Mouse (Mus musculus): ENCODE measurements around the gene Gstt1. TPM values are rescaled to one million over a fixed set of nuclear protein-coding genes. Genes with fewer than 3 reads are reported as not detected.
"Not testable (repeated sequence)": the region's sequence is repeated elsewhere in the genome, so short reads cannot be mapped to it uniquely, and the experiment has no call there.

Gene Gstt1
- total RNA-seq, 4 experiments from 2014 or later = 49.4 to 80.4 (median 66.3) TPM

GRCm38 (mm10) chr10:75804217-75804616 lies 5.8 kb upstream of the Gstt1 start:
- DNase-seq = no peak

DNA sequence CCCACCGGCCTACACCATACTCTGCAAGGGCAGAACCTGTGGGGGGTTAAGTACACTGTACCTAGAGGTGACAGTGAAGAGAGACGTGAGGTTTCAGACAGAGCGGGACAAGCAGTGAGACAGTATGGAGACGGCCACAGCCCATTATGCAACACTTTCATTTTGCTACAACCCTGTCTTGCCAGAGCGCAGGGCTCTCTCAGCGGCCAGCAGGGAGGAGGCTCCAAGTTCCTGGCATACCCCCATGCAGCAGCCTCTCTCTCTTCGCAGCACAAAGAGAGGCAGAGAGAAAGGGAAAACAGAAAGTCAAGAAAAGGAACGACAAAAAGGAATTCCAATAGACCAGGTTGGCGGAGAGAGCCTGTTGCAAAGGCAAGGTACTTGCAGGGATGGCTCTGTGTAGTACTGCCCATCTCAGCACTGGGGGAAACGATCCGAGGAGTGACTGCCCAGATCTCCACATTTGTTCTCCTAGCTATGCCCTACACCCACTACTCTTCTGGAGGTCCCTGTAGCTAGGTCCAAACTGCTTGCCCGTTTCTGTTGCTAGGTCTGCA lies 687 bp downstream of the Gstt1 start:
- DNase-seq = peak; percentile 37

- DNase-seq = no peak
Observed at GRCm38 (mm10) chr10:75796731-75797516, 1.5 kb downstream of the Gstt1 start.

DNA sequence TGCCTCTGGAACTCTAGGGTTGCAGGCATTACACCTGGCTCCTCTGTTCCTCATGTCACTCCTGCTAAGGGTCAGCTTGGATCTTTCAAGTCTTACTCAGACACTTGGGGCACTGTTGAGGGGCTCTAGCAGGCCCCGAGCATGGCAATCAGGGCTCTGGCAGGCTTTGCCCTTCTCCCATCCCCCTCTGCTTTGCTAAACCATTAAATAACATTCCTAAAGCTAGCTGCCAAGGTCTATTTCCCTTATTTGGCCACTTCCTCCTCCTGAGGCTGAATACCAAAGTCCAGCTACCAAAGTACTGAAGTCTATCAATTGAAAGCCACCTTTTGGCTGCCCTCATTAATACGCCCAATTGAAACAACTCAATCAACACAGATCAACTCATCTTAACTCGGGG lies 3.5 kb downstream of the Gstt1 start:
- no peak for DNase-seq

DNA sequence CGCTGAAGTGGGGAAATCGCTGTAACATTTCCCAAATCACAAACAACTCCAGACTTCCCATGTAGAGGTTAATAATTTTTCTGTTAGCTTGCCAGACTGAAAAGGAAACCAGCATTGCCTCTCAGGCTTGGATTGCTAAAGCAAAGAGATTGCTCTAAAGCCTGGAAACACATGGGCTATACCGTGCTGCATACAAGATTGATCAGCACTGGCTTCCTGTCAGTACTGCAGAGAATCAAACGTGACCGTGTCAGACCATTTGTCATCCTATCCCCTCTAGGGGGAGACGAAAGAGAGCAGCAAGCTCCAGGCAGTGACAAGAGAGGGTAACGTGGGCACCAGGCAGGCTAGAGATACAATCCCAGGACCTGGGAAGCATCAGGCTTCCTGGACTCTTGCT lies 7.6 kb downstream of the Gstt1 start:
- DNase-seq = no peak

DNA sequence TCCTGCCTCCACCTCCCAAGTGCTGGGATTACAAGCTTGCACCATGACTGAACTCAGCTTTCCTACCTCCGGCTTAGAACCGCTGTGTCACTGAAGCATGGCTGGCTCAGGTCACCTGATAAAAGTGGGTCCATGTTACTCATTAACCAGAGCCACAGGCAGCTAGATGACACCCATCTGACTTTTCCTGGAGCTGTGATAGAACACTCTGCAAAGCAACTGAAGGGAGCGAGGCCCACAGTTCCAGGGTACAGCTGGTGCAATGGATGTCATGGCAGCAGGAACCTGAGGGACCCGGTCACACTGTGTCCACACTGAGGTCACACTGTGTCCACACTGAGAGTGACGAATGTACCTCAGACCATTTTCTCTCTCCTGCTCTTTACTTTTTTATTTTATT lies 8.5 kb downstream of the Gstt1 start:
- DNase-seq = no peak

DNA sequence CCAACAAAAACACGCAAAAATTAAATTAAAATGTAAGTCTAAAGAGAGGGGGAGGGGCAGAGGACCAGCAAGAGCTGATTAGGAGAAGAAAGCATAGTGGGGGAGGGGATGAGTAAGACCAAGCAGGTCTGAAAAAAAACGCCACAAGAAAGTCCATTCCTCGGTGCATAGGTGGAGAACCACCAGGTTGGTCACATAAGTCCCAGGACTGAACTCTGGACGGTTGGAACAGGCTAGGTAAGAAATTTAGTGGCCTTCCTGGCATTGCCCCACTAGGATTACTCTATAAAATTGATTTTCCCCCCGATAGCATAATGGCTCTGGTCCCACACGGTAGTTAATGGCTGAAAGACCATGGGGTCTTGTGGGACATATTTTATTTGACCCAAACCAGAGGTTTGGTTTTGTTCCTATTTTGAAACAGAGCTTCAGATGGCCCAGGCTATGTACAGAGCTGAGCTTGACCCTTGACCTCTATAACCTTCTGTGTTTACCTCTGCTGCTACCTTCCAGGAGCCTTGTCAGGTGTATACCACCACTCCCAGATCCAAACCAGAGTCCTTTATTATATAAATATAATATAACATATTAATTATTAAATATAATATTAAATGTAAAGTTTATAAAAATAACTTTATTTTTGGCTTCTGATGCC lies 9.2 kb downstream of the Gstt1 start:
- no peak for DNase-seq

DNA sequence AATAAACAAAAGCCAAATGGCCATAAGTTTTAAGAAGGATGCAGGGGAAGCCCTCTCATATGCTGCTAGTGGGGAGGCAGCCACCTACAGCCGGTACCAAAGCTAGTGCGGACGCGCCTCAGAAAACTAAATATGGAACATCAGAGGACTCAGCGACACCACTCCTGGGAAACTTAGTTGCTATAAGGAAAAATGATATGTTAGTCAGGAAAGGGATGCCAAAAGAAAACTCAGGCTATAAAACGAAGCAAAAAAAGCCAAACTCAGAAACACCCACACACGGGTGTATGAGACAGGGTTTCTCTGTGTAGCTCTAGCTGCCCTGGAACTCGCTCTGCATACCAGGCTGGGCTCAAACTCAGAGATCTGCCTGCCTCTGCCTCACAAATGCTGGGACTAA lies 10.1 kb downstream of the Gstt1 start:
- no peak for DNase-seq

DNA sequence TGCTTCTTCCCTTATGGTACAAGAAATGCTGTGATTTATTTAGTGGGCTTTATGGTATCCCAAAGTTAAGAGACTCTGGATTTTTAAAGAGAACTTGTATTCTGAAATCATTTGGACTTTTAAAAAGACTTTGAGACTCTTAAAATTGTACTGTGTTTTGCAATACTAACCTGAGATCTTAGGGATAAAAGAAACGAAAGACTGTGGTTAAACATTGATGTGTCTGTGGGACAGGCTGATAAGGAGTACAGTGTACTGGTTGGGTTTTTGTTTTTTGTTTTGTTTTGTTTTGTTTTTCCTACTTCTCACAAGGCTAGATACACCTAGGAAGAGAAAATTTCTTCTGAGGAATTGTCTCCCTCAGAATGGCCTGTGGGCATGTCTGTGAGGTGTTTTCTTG lies 12.9 kb downstream of the Gstt1 start:
- no peak for DNase-seq

GRCm38 (mm10) chr10:75780769-75781578 lies 17.4 kb downstream of the Gstt1 start, which contains the start of the genes Gm20441 and Gstt3:
Gm20441 (minus strand) TSS chr10:75780954.
Gstt3 (minus strand) TSS chr10:75781414.
- DNase-seq = peak; percentile 75

DNA sequence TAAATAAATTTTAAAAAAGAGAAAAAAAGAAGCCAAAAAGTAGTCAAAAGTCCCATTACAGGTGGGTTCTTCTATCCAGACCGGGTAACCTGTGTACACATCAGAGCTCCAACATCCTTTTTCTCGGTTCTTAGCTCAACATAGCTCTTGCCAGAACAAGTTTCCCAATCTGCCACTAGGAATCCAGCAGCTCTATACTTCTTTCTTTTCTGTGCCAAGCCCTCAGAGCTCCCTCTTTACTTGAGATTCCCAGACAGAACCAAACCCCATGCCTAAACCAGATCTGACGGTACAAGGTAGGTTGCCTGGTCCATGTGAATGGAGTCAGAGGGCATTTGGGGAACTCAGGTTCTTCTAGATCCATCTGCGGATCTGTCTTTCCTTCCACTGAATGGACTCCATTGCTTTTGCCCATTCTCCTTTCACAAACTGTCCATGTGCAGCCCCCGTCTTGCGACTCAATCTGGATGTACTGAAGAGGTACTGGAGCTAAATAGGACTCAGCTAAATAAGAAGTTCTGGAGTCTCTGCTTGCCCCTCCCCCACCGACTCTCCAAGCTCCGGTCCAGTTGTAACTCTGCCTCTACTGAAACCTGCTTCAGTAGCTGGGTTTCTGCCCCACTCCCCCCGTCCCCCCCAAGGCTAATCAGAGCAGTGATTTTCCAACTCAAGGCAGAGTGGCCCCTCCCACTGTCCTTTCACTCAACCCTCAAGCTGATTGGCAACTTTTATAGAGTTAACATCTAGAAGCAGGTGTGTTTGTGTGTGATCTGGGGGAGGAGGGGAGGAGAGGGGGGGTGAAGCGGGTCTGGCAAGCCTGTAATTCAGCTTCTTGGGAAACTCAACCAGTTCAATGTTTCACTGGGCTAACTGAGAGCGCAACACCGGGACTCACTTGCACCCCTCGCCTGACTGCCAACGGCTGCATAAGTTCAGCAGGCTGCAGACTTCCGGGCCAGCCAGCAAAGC lies 18.9 kb downstream of the Gstt1 start:
- no peak for DNase-seq

DNA sequence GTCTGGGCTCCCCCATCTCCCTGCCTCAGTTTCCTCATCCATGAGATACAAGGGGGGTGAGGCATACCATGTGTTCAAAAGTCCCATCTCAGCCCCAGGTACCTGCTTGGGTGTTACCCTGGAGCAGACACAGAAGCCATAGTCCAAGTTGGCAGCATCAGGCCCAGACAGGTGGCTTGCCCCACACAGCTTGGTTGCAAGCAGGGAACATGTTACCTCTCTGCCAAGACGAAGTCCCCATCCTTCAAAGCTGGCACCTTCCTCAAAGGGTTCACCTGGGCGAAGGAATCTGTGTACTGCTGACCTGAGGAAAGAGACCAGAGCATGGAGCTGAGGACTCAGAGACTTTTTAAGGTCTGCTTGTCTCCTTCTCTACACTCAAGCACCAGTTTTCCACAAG lies 20.5 kb downstream of the Gstt1 start:
- no peak for DNase-seq

- DNase-seq = no peak
Observed at GRCm38 (mm10) chr10:75776562-75776961, 21.8 kb downstream of the Gstt1 start.

DNA sequence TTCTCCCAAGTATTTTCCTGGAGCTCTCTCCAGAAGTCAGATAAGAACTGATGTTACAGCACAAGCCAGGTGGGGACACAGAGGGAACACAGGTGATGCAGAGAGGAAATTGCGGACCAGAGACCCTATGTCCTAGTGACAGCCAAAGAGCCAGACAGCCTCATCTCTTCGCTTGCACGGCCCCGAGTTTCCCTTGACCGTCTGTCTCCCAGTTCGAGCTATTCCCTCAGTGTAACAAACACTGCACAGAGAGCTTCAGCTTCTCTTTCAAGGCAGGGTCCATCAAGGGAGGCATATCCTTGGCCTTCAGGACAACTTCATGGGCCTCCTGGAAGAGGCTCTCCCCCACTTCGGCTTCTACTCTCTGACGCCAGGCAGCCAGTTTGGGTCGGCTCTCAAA lies 23.8 kb downstream of the Gstt1 start:
- DNase-seq = no peak

DNA sequence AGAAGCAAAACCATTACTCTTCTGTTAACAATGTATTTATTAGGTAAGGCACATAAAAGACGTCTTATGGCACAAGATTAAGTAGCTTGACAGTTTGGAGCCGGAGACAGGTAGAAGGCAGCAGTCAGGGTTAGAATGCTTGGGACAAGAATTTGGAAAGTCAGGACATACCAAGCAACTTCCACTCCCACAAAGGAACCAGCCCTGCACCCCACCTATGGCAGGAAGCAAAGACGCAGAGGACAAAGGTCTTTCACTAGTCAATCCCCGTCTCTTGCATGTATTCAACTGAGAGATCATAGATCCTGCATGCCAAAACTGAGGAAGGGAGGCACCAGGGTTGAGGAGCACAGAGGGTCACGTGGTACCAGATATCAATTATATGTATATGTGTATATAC lies 24.3 kb downstream of the Gstt1 start:
- DNase-seq = no peak

GRCm38 (mm10) chr10:75772795-75773664 lies 25.4 kb downstream of the Gstt1 start, which contains the start of gene Ddt:
Ddt (minus strand) TSS chr10:75773414.
- peak; percentile 82 for DNase-seq

GRCm38 (mm10) chr10:75767756-75768155 lies 30.6 kb downstream of the Gstt1 start:
- DNase-seq = not testable (repeated sequence)

DNA sequence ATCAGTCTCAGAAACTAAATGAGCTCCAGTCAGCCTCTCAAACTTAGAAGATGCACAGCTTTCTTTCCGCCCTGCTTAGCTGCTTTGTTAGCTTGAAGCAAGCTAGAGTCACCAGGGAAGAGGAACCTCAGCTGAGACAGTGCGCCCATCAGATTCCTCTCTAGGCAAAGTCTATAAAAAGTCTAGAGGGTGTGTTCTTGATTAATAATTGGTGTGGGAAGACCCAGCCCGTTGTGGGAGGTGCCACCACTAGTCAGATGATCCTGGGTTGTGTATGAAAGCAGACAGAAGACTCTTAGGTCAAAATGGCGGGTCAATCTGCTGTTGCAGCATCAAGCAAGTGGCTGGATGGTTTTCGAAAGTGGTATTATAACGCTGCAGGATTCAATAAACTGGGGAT lies 31.5 kb downstream of the Gstt1 start:
- no peak for DNase-seq

- peak; percentile 43 for DNase-seq
Observed at GRCm38 (mm10) chr10:75764519-75765473, 33.6 kb downstream of the Gstt1 start.
